Mouse (Mus musculus) urinary bladder, adult 2 months (tissue): ENCODE data around the gene Dok5. TPM values are rescaled to one million over a fixed set of nuclear protein-coding genes. Genes with fewer than 3 reads are reported as not detected.

Experiments
- polyA plus RNA-seq: library from polyadenylated mRNA; depleted of rRNA; stranded (reverse); fragments of >200 nt; gene quantifications from 2 replicates; pipeline ENCODE4 v1.2.3, GENCODE M21; 2012; rRNA removed

The Dok5 gene
- polyA plus RNA-seq, 1 experiment = 0.39 TPM

Other genes starting within 250 kb of the Dok5 start
- gene Pfdn4, start 235.4 kb upstream of the Dok5 start, polyA plus RNA-seq = 24.3 and 31.9 TPM in 2 replicates
- not detected in 2 replicates for gene Cyp24a1, start 234.7 kb upstream of the Dok5 start, polyA plus RNA-seq
- gene 4930470P17Rik, start 129.8 kb upstream of the Dok5 start, polyA plus RNA-seq = not detected in 2 replicates